Mouse (Mus musculus): Measurements from ENCODE around the gene Mdc1.

Gene Mdc1

DNA sequence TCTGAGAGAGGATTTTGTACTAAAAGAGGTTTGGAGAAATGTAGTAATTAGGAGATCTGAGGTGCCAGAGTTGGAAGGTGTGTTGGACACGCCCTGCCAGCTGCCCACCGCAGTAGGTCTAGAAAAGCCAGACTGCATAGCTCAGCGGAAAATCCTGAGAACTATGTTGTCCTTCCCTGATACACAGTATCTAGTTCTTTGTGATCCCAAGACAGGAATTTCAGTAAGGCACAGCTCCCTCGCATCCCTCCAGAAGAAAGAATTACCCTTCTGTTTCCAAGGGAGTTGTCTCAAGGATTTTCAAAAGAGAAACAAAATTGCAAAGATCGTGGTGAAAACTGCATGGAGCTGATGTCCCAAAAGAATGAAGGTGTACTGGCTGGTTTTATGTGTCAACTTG, 2.7 kb upstream of the Mdc1 start:
- in situ Hi-C loops (cut with MboI; ENCODE audit: unreplicated experiment in 2 of 2), result loop anchor here (5.0 to 10.0 kb wide), 2 partner anchors 34 to 146 kb away; partner anchors contain the start of gene Prr3 (in 1 of the 2)

DNA sequence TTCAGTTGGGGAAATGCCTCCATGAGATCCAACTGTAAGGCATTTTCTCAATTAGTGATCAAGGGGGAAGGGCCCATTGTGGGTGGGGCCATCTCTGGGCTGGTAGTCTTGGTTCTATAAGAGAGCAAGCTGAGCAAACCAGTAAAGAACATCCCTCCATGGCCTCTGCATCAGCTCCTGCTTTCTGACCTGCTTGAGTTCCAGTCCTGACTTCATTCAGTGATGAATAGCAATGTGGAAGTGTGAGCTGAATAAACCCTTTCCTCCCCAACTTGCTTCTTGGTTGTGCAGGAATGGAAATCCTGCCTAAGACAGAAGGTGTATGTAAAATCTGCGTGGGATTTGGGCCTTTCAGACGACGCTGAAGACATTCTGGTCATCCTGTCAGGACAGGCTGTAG, 2.3 kb upstream of the Mdc1 start:
- in situ Hi-C loops (cut with MboI; ENCODE audit: unreplicated experiment in 2 of 2), result loop anchor here (5.0 to 10.0 kb wide), 2 partner anchors 33 to 146 kb away; partner anchors contain the start of gene Prr3 (in 1 of the 2)

DNA sequence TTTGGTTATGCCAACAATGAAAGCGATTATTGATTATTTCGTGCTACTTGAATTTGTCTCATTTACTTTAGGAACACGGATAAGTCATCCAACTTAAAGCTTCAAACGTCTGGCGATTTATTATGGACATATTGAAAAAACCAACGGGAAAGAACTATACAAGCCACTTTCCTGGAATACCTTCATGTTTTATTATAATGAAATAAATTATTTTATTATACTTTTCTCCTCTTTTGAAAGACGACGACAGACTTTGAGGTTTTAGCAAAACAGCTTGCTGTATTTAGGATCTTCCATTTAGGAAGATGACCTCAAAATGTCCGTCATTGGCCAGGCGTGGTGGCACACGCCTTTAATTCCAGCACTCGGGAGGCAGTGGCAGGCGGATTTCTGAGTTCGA, 754 bp upstream of the Mdc1 start:
- in situ Hi-C loops (cut with MboI; ENCODE audit: unreplicated experiment in 2 of 2), result no loop called here

DNA sequence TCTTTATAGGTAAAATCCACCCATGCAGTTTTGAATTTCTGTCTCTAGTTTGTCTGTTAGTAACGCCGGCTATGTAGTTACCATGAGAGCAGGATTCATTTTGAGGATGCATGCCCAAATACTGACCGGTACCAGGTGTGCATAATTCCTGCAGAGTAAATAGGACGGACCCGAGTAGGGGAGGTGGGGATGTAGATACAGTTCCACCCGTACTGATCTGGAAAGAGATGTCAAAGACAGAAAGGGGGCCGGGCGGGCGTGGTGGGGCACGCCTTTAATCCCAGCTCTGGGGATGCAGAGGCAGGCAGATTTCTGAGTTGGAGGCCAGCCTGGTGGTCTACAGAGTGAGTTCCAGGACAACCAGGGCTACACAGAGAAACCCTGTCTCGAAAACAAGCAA, 691 bp downstream of the Mdc1 start:
- in situ Hi-C loops (cut with MboI; ENCODE audit: unreplicated experiment in 2 of 2), result no loop called here

DNA sequence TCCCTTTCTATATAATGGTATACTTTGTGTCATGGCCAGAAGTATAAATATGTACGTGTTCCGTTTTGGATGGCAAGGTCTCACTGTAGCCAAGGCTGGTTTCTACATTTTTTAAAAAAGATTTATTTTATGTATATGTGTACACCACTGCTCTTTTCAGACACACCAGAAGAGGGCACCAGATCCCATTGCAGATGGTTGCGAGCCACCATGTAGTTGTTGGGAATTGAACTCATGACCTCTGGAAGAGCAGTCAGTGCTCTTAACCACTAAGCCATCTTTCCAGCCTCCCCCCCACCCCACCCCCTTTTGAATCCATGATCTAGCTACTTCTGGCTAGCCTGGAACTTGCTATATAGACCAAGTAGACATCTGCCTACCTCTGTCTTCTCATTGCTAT, 2.2 kb downstream of the Mdc1 start:
- in situ Hi-C loops (cut with MboI; ENCODE audit: unreplicated experiment in 2 of 2), result no loop called here

DNA sequence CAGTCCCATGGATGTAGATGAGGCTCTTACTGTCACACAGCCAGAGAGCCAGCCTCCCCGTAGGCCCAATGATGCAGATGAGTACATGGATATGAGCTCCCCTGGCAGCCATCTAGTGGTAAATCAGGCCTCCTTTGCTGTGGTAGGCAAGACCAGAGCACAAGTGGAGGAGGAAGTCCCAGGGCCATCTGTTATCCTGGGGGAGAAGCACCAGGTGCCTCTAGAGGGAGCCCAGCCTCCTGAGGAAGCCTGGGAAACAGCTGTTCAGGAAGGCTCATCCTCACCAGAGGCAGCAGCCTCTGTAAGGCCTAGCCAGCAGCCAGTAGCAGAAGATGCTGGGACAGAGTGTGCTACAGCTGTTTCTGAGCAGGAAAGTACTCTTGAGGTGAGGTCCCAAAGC, 6.8 kb downstream of the Mdc1 start:
- in situ Hi-C loops (cut with MboI; ENCODE audit: unreplicated experiment in 2 of 2), result no loop called here

DNA sequence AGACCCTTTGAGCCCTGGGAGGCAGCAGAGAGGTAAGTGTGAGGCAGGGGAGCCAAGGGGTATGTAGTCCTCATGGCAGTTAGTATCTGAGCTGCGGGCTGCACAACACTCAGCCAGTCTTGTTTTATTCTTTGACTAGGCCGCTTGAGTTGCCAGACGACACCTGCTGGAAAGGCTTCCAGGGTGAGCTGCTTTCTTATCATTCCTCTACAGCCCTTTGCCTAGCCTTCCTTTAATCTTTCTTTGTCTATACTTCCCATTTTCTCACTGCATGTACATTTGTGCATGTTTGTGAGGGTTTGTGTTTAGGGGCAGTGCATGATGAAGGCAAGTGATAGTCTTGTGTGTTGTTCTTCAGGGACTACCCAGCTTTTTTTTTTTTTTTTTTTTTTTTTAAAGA, 9.7 kb downstream of the Mdc1 start:
- in situ Hi-C loops (cut with MboI; ENCODE audit: unreplicated experiment in 2 of 2), result no loop called here

DNA sequence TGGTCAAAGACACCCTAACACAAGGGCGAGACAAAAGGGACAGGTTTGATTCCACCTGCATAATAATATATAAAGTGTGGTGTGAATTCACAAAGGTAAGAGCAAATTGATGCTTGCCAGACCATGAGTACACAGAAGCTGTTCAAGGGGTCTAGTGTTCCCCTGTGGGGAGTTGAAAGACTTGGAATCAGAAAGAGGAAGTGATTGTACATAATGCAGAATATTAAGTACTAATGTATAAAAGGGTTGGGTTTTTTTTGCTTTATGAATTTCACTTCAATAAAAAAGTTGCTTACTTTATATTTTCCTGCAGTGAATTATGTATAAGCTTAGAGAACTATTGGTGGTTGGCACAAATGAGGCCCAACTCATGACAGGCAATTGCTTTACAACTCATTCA, 18.1 kb downstream of the Mdc1 start:
- in situ Hi-C loops (cut with MboI; ENCODE audit: unreplicated experiment in 2 of 2), result no loop called here

DNA sequence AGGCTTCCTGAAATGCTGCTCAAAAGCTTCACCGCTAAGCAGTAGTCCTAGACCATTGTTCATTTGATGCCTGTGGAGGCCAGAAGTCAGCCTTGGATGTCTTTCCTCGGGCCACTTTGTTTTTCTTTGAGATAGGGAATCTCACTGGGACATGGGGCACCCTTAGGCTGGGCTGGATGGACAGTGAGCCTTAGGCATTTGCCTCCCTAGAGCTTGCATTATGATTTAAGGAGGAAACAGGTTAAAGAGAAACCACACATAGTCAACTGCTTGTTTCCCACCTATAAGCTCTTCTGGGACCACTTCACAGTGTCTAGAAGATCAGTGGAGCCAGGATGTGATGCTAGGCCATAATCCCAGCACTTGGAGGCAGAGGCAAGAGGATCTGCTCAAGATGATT, 18.5 kb downstream of the Mdc1 start:
- in situ Hi-C loops (cut with MboI; ENCODE audit: unreplicated experiment in 2 of 2), result no loop called here

DNA sequence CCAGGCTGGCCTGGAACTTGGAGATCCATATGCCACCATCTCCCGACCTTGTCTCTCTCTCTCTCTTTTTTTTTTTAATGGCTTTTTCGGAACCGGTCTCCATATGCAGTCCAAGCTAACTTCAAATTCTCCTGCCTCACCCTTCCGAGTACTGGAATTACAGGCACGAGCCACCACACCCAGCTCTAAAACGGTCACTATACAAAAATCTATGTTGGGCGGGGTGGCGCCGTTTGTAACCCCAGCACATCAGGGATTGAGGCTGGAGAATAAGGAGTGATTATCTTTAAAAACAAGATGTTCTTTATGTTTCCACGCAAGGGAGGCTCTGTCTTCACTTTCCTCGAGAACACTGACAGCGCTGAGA, 19.5 kb downstream of the Mdc1 start:
- in situ Hi-C loops (cut with MboI; ENCODE audit: unreplicated experiment in 2 of 2), result no loop called here

DNA sequence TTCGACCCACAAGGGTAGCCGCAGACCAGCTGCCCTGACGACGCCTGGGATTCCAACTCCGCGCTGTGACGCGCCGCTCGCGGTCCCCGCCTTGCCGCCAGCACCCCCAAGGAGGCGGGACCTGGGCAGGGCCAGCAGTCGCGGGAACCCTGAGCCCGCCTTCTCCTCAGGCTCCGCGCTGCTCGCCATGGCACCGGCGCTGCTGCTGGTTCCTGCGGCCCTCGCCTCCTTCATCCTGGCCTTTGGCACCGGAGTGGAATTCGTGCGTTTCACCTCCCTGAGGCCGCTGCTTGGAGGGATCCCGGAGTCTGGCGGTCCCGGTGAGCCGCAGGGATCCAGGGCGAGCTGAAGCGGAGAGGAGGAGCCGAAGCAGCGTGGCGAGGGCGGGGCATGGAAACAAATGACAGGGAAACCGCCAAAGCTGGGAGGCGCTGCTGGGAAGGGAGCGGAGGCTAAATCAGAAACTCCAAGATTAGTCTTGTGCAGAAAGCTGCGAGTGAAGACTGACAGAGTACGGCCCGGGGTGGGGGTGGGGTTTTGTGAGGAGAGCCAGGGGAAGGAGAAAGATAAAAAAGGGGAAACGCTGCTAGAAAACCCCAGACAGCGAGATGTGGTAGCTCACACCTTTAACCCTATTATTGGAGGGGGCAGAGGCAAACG, 20.0 kb downstream of the Mdc1 start, which contains the start of gene Nrm:
Gene Nrm (plus strand): TSS at position 121 of the 660 bp plus-strand sequence.
- in situ Hi-C loops (cut with MboI; ENCODE audit: unreplicated experiment in 2 of 2), result no loop called here

DNA sequence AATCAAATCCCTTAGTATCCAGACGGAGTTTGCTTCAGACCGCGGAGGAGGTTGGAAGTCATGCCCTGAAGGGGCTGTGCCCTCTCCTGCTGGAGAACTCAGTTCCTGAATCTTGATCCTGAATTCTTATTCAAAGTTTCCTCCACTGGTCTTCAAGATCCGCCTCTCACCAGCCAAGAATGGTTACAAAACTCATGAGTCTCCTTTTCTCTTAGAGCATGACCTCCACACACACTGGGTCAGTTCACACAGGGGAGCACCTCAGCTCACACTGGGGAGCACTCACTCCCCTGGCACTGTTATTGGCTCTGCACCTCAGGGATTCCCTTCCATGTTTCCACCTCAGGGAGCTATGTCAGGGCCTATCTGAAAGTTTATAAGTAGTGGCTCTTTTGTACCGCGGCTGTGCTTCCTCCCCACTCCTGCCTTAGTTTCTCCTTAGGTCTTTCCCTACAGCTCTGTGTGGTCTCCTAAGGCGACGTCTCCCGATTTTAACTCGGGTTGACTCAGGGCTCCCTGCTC, 23.6 kb downstream of the Mdc1 start:
- in situ Hi-C loops (cut with MboI; ENCODE audit: unreplicated experiment in 2 of 2), result no loop called here

DNA sequence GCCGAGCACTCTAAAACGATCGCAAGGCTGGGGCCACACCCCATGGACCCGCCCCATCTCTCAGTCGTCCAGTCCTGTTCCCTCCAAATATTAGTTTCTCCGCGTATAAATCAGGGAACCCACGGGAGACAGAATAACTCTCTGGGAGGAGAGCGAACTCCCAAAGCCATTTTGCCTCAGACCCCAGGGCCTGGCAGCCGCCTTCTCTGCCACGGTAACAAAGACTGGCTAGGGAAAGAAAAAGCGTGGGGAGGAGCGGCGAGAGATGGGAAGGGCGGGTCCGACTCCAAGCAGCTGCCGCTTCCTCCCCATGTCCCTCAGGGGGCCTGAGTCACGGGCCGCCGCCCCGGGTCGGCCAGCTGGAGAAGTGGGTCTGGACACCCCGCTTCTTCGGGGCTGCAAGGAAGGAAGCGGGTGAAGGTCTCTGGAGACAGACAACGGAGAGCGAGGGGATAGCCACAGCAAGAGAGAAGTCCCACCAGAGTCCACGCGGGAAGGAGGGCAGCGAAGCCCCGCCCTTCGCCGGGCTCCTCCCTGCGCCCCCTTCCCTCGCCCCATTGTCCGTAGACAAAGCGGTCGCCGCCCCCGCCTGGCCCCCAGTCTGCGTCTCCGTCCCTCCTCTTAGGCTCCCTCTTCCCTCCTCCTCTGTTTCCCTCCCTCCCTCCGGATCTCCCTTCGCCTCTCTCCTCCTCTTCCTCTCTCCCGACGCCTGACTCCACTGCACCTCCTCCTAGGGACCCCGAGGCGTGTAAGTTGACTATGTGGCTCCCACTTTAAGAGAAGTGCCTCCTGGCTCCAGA, 24.4 kb downstream of the Mdc1 start, which contains the start of gene Ppp1r18:
Gene Ppp1r18 (plus strand): TSS at position 113 of the 800 bp plus-strand sequence.
- in situ Hi-C loops (cut with MboI; ENCODE audit: unreplicated experiment in 2 of 2), result no loop called here

DNA sequence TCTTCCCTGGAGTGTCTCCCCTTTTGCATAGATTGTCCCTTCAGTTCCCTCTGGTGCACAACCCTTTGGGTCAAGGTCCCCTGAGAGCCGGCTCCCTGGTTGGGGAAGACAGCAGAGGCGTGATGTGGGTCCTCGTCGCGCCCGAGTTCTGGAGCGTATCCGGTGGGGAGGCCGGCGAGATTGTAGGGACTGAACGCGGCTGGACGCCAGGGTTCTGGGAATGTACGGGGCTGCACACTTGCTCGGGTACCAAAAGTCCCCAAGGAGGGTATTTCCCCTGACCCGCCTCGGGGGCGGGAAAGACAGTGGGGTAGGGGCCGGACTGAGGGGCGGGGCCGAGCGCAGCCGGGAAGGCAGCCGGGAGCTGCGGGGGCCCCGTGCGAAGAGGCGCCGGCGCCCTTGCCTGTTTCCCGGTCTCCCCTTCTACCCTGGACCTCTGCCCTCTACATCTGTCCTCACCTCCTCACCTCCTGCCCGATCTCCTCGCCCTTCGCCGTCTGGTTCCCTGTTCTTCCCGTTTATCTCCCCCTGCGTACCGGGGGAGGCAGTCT, 25.0 kb downstream of the Mdc1 start:
- in situ Hi-C loops (cut with MboI; ENCODE audit: unreplicated experiment in 2 of 2), result no loop called here

DNA sequence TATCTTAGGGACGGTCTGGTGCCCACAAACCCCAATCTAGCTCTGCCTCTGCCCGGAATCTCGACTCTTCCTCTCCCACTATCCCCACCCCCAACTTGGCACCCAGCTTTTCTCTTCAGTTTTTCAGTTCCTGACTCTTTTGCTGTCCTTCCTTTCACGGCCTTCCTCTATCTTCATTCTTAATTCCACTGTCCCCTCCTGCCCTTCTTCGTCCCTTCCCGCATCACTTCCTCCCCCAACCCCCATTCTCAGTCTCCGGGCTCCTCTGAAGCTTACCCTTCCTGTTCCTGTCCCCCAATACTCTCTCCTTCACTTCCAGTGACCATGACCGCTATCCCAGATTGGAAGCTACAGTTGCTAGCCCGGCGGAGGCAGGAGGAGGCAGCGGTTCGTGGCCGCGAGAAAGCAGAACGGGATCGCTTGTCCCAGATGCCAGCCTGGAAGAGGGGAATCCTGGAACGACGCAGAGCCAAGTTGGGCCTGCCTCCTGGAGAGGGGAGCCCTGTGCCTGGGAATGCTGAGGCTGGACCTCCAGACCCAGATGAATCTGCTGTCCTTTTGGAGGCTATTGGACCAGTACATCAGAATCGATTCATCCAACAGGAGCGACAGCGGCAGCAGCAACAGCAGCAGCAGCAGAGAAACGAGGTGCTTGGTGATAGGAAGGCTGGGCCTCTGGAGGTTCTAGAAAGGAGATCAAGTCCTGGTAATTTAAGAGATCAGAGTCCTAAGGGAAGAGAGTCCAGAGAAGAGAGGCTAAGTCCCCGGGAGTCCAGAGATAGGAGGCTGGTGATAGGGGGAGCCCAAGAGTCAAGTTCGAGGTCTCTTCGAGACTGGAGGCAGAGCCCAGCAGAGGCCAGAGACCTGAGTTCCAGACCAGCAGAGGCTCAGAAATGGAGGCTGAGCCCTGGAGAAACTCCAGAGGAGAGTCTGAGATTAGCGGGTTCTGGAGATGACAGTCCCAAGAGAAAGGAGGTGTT, 25.9 kb downstream of the Mdc1 start:
- in situ Hi-C loops (cut with MboI; ENCODE audit: unreplicated experiment in 2 of 2), result no loop called here

DNA sequence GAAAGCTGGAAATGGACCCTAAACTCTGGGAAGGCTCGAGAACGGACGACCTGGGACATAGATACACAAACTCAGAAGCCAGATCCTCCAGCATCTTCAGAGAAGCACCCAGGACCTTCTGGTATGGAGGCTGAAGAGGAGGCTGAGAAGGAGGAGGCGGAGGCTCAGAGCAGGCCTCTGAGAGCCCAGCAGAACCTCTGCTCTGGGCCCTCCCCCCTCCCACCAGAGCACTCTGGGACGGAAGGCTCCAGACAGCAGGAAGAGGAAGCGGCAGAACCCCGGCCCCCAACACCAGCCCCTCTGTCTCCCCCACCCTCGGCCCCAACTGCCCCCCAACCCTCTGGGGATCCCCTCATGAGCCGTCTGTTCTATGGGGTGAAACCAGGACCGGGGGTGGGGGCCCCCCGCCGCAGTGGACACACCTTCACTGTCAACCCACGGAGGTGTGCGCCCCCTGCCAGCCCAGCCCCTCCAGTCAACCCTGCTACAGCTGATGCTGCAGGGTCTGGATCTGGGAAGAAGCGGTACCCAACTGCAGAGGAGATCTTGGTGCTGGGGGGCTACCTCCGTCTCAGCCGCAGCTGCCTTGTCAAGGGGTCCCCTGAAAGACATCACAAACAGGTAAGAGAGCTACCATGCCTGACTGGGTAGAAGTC, 27.0 kb downstream of the Mdc1 start:
- in situ Hi-C loops (cut with MboI; ENCODE audit: unreplicated experiment in 2 of 2), result no loop called here

DNA sequence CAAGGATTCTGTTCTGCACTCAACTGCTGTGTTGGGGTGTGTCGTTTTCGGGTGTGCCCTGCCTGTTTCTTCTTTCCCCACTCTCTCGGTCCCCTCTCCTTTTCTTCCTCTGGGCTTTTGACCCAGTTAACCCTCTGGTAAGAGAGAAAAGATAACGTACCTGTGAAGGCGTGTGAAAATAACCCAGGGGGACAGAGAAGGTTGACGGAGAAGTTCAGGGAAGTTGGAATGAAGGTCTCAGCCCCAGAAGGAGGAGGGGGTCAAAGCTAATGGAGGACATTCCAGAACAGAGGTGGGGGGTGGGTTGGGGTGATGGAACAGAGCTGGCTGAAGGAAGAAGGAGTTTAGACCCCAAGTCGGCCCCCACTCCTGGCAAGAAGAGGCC, 27.6 kb downstream of the Mdc1 start:
- in situ Hi-C loops (cut with MboI; ENCODE audit: unreplicated experiment in 2 of 2), result no loop called here

DNA sequence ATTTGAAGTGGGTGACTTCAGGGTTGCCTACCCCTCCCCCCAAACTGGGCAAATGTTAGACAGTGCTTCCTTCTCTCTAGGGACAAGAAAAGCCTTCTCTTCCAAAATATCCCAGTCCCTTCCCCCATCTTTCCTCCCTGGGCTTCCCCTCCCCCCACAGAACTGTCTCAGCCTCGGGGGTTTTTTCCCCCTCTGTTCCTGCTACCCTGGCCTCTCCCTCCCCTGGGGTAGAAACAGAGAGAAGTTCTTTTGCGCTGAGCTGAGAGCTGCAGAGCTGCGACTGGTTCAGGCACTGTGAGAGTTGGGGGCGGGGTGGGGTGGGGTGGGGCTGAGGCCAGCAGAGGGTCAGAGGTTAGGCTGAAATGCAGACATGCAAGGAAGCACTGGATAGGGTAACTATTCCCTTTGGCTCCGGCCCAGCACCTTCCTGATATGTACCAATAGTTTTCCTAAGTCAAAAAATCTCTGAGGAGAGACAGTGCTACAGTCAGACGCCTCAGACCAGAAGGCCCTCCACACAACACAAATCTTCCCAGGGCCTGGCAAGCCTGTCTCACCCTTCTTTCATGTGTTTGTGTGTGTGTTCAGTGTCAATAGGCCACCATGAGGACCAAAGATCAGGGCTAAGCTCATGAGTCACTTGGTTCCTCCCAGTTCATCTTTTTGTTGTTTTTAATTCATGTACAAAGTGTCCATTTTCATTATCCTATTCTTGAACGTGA, 28.2 kb downstream of the Mdc1 start:
- in situ Hi-C loops (cut with MboI; ENCODE audit: unreplicated experiment in 2 of 2), result loop anchor here (5.0 kb wide), 2 partner anchors 32 to 38 kb away; partner anchors contain the start of gene Tubb5 (in 2 of the 2)

Measured in v-Abl transformed pro-B cells (cell line).